Mouse (Mus musculus) kidney, embryonic 15.5 days (tissue): Measurements from ENCODE around the gene Chst11. TPM values are rescaled to one million over a fixed set of nuclear protein-coding genes. Genes with fewer than 3 reads are reported as not detected.
A peak's percentile ranks its signal among the peaks of the same experiment; 100 is the strongest.

ENCODE experiments used
- ATAC-seq: fragments of 200-750 bp; cut with Nextera tagmentation; replicated peaks from 2 replicates; pipeline ENCODE4 v1.8.0; 2017; ENCODE audit warnings: moderate TSS enrichment; ENCODE audit not compliant: low FRiP score
- H3K27ac ChIP-seq: fragments of 300-500 bp; sonication (generic); 2 replicates; pipeline ENCODE4 v1.5.1; 2015; ENCODE audit warnings: mild to moderate bottlenecking, inconsistent platforms
- H3K27me3 ChIP-seq: fragments of 300-500 bp; sonication (generic); 2 replicates; pipeline ENCODE4 v1.6.1; 2015; ENCODE audit warnings: inconsistent platforms
- H3K36me3 ChIP-seq: fragments of 300-500 bp; sonication (generic); 2 replicates; pipeline ENCODE4 v1.6.1; 2015; ENCODE audit warnings: inconsistent platforms
- H3K4me1 ChIP-seq: fragments of 300-500 bp; sonication (generic); 2 replicates; pipeline ENCODE4 v1.6.1; 2015; ENCODE audit warnings: inconsistent platforms
- H3K4me2 ChIP-seq: fragments of 300-500 bp; sonication (generic); 2 replicates; pipeline ENCODE4 v1.6.1; 2015; ENCODE audit warnings: moderate library complexity, mild to moderate bottlenecking, inconsistent platforms
- H3K4me3 ChIP-seq: fragments of 300-500 bp; sonication (generic); replicated peaks from 2 replicates; pipeline ENCODE4 v1.5.1; 2015; ENCODE audit warnings: mild to moderate bottlenecking, inconsistent platforms
- H3K9ac ChIP-seq: fragments of 300-500 bp; sonication (generic); 2 replicates; pipeline ENCODE4 v1.6.1; 2015; ENCODE audit warnings: mild to moderate bottlenecking, inconsistent platforms
- H3K9me3 ChIP-seq: fragments of 300-500 bp; sonication (generic); replicated peaks from 2 replicates; pipeline ENCODE4 v1.6.1; 2016; ENCODE audit warnings: inconsistent platforms
- WGBS: fragments of 180-500 bp; shearing (Covaris S2); methylation state at CpG from one replicate; pipeline ENCODE4 v1.1.7; 2015; ENCODE audit warnings: mixed read lengths; 5-methylcytosine and 5-hydroxymethylcytosine counted together
- polyA plus RNA-seq: library from polyadenylated mRNA; unstranded; fragments of >200 nt; fragmentation: Nextera tagmentation; extraction: Ambion mirVana; gene quantifications from 2 replicates; pipeline ENCODE4 v1.2.1, GENCODE M21; 2015

Gene Chst11
- polyA plus RNA-seq, 1 experiment from 2014 or later = 3.8 TPM

- Histone ChIP-seq H3K9ac (no peak overlapping the region), H3K27ac (no peak overlapping the region), H3K4me1 (peaks cover 27% of the 10 kb centered on the region), H3K4me3 (no peak overlapping the region), H3K9me3 (no peaks in the 10 kb centered on the region), H3K36me3 (no peaks in the 10 kb centered on the region), H3K27me3 (no peaks in the 10 kb centered on the region), H3K4me2 (no peak overlapping the region)
- ATAC-seq = no peak
- 37% methylated on average over 4 of the region's 4 CpGs for WGBS
Observed at GRCm38 (mm10) chr10:83120938-83121337, 135.6 kb downstream of the Chst11 start.

GRCm38 (mm10) chr10:83124560-83124959, 139.3 kb downstream of the Chst11 start:
- no peak for ATAC-seq
- Histone ChIP-seq H3K4me3 (no peak overlapping the region), H3K27me3 (no peaks in the 10 kb centered on the region), H3K27ac (no peak overlapping the region), H3K36me3 (no peaks in the 10 kb centered on the region), H3K4me2 (no peak overlapping the region), H3K9me3 (no peaks in the 10 kb centered on the region), H3K4me1 (peaks cover 38% of the 10 kb centered on the region), H3K9ac (no peak overlapping the region)
- 80% methylated on average over 3 of the region's 3 CpGs for WGBS

- WGBS = 43% methylated on average over 9 of the region's 9 CpGs
- Histone ChIP-seq H3K36me3 (no peaks in the 10 kb centered on the region), H3K4me2 (no peak overlapping the region), H3K4me1 (peaks cover 50% of the 10 kb centered on the region), H3K4me3 (no peak overlapping the region), H3K9ac (no peak overlapping the region), H3K27me3 (no peaks in the 10 kb centered on the region), H3K27ac (no peak overlapping the region), H3K9me3 (no peaks in the 10 kb centered on the region)
- ATAC-seq = no peak
Observed at GRCm38 (mm10) chr10:83126447-83126846, 141.1 kb downstream of the Chst11 start.

- no peak overlapping the region for H3K9ac ChIP-seq
- H3K4me2 ChIP-seq = no peak overlapping the region
- peaks cover 44% of the 10 kb centered on the region for H3K4me1 ChIP-seq
- H3K4me3 ChIP-seq = no peak overlapping the region
- H3K9me3 ChIP-seq = no peaks in the 10 kb centered on the region
- no peak for ATAC-seq
- WGBS = 65% methylated on average over 8 of the region's 8 CpGs
- no peak overlapping the region for H3K27ac ChIP-seq
- no peaks in the 10 kb centered on the region for H3K36me3 ChIP-seq
- no peaks in the 10 kb centered on the region for H3K27me3 ChIP-seq
Observed at GRCm38 (mm10) chr10:83128435-83128834, 143.1 kb downstream of the Chst11 start.

- H3K4me1 ChIP-seq = peaks cover 57% of the 10 kb centered on the region
- no peak for ATAC-seq
- H3K9me3 ChIP-seq = no peaks in the 10 kb centered on the region
- 64% methylated on average over 8 of the region's 8 CpGs for WGBS
- H3K4me3 ChIP-seq = no peak overlapping the region
- no peaks in the 10 kb centered on the region for H3K36me3 ChIP-seq
- H3K27me3 ChIP-seq = no peaks in the 10 kb centered on the region
- H3K9ac ChIP-seq = no peak overlapping the region
- no peak overlapping the region for H3K4me2 ChIP-seq
- no peak overlapping the region for H3K27ac ChIP-seq
Observed at GRCm38 (mm10) chr10:83129624-83130218, 144.4 kb downstream of the Chst11 start.

GRCm38 (mm10) chr10:83130611-83131010, 145.3 kb downstream of the Chst11 start:
- H3K4me2 ChIP-seq = 0 out of 2 replicates have a peak overlapping the region, but pooled peaks have one; percentile 4
- peak overlapping the region; percentile 64 for H3K27ac ChIP-seq
- H3K36me3 ChIP-seq = no peaks in the 10 kb centered on the region
- H3K27me3 ChIP-seq = no peaks in the 10 kb centered on the region
- 31% methylated on average over 8 of the region's 8 CpGs for WGBS
- peaks cover 63% of the 10 kb centered on the region for H3K4me1 ChIP-seq
- peak; percentile 52 for ATAC-seq
- H3K4me3 ChIP-seq = no peak overlapping the region
- H3K9me3 ChIP-seq = no peaks in the 10 kb centered on the region
- H3K9ac ChIP-seq = no peak overlapping the region

GRCm38 (mm10) chr10:83131884-83132283, 146.6 kb downstream of the Chst11 start:
- no peaks in the 10 kb centered on the region for H3K27me3 ChIP-seq
- no peaks in the 10 kb centered on the region for H3K36me3 ChIP-seq
- WGBS = 82% methylated on average over 1 of the region's 1 CpGs
- H3K4me1 ChIP-seq = peaks cover 57% of the 10 kb centered on the region
- no peak for ATAC-seq
- no peak overlapping the region for H3K4me2 ChIP-seq
- H3K9ac ChIP-seq = no peak overlapping the region
- H3K9me3 ChIP-seq = no peaks in the 10 kb centered on the region
- H3K27ac ChIP-seq = no peak overlapping the region
- H3K4me3 ChIP-seq = no peak overlapping the region

- Histone ChIP-seq H3K4me1 (peaks cover 52% of the 10 kb centered on the region), H3K4me3 (no peak overlapping the region), H3K9ac (no peak overlapping the region), H3K4me2 (no peak overlapping the region), H3K36me3 (no peaks in the 10 kb centered on the region), H3K27me3 (no peaks in the 10 kb centered on the region), H3K27ac (no peak overlapping the region), H3K9me3 (no peaks in the 10 kb centered on the region)
- whole genome bisulfite sequencing = 60% methylated on average over 16 of the region's 16 CpGs
- no peak for ATAC-seq
Observed at GRCm38 (mm10) chr10:83133866-83134570, 148.7 kb downstream of the Chst11 start.

- Histone ChIP-seq H3K27ac (0 out of 2 replicates have a peak overlapping the region, but pooled peaks have one; percentile 27), H3K27me3 (no peaks in the 10 kb centered on the region), H3K4me3 (no peak overlapping the region), H3K4me2 (no peak overlapping the region), H3K4me1 (peaks cover 47% of the 10 kb centered on the region), H3K36me3 (no peaks in the 10 kb centered on the region), H3K9me3 (no peaks in the 10 kb centered on the region), H3K9ac (no peak overlapping the region)
- ATAC-seq = no peak
- 30% methylated on average over 10 of the region's 10 CpGs for WGBS
Observed at GRCm38 (mm10) chr10:83134896-83135295, 149.6 kb downstream of the Chst11 start.

GRCm38 (mm10) chr10:83135963-83136362, 150.7 kb downstream of the Chst11 start:
- WGBS = 96% methylated on average over 1 of the region's 1 CpGs
- peaks cover 47% of the 10 kb centered on the region for H3K4me1 ChIP-seq
- H3K9me3 ChIP-seq = no peaks in the 10 kb centered on the region
- H3K27ac ChIP-seq = no peak overlapping the region
- no peak overlapping the region for H3K4me2 ChIP-seq
- H3K4me3 ChIP-seq = no peak overlapping the region
- no peaks in the 10 kb centered on the region for H3K27me3 ChIP-seq
- no peak for ATAC-seq
- H3K36me3 ChIP-seq = no peaks in the 10 kb centered on the region
- H3K9ac ChIP-seq = no peak overlapping the region

GRCm38 (mm10) chr10:83137103-83137502, 151.8 kb downstream of the Chst11 start:
- H3K4me1 ChIP-seq = peaks cover 48% of the 10 kb centered on the region
- H3K27ac ChIP-seq = no peak overlapping the region
- no peaks in the 10 kb centered on the region for H3K27me3 ChIP-seq
- no peak overlapping the region for H3K9ac ChIP-seq
- no peak overlapping the region for H3K4me3 ChIP-seq
- no peaks in the 10 kb centered on the region for H3K9me3 ChIP-seq
- no peaks in the 10 kb centered on the region for H3K36me3 ChIP-seq
- no peak for ATAC-seq
- 71% methylated on average over 7 of the region's 7 CpGs for WGBS
- no peak overlapping the region for H3K4me2 ChIP-seq

GRCm38 (mm10) chr10:83139276-83139675, 154.0 kb downstream of the Chst11 start:
- WGBS = 87% methylated on average over 7 of the region's 7 CpGs
- Histone ChIP-seq H3K36me3 (no peaks in the 10 kb centered on the region), H3K27me3 (no peaks in the 10 kb centered on the region), H3K4me3 (no peak overlapping the region), H3K4me2 (no peak overlapping the region), H3K27ac (no peak overlapping the region), H3K9me3 (no peaks in the 10 kb centered on the region), H3K9ac (no peak overlapping the region), H3K4me1 (peaks cover 48% of the 10 kb centered on the region)
- ATAC-seq = no peak
